Mouse (Mus musculus) CD4-positive helper T cell, adult 2 months (primary cell): ENCODE results near the gene Dclk1.

Experiments used
- DNase-seq: peaks from one replicate; pipeline ENCODE4 v3.0.0-alpha.2; 2012; ENCODE audit warnings: low read depth, missing footprints, low spot score

The Dclk1 gene

GRCm38 (mm10) chr3:55539811-55540293 is 297.7 kb downstream of the Dclk1 start:
- no peak for DNase-seq

- no peak for DNase-seq
Measured at GRCm38 (mm10) chr3:55540406-55541140, 298.4 kb downstream of the Dclk1 start.

- no peak for DNase-seq
Measured at GRCm38 (mm10) chr3:55541799-55542198, 299.6 kb downstream of the Dclk1 start.

- no peak for DNase-seq
Measured at GRCm38 (mm10) chr3:55542310-55542709, 300.1 kb downstream of the Dclk1 start.

- DNase-seq, result no peak
Measured at GRCm38 (mm10) chr3:55542947-55543346, 300.8 kb downstream of the Dclk1 start.

- no peak for DNase-seq
Measured at GRCm38 (mm10) chr3:55543929-55544684, 301.9 kb downstream of the Dclk1 start.

GRCm38 (mm10) chr3:55545296-55545695 is 303.1 kb downstream of the Dclk1 start:
- DNase-seq, result no peak

GRCm38 (mm10) chr3:55545916-55546315 is 303.8 kb downstream of the Dclk1 start:
- no peak for DNase-seq

- no peak for DNase-seq
Measured at GRCm38 (mm10) chr3:55547106-55547505, 304.9 kb downstream of the Dclk1 start.

- DNase-seq, result no peak
Measured at GRCm38 (mm10) chr3:55549376-55549775, 307.2 kb downstream of the Dclk1 start.

GRCm38 (mm10) chr3:55550962-55551361 is 308.8 kb downstream of the Dclk1 start:
- no peak for DNase-seq

- no peak for DNase-seq
Measured at GRCm38 (mm10) chr3:55551912-55552311, 309.7 kb downstream of the Dclk1 start.

- DNase-seq, result no peak
Measured at GRCm38 (mm10) chr3:55553031-55553430, 310.9 kb downstream of the Dclk1 start.

- no peak for DNase-seq
Measured at GRCm38 (mm10) chr3:55555848-55556247, 313.7 kb downstream of the Dclk1 start.

- no peak for DNase-seq
Measured at GRCm38 (mm10) chr3:55558570-55558969, 316.4 kb downstream of the Dclk1 start.

GRCm38 (mm10) chr3:55567476-55567875 is 325.3 kb downstream of the Dclk1 start:
- no peak for DNase-seq

GRCm38 (mm10) chr3:55569539-55569938 is 327.4 kb downstream of the Dclk1 start:
- DNase-seq, result no peak

- DNase-seq, result no peak
Measured at GRCm38 (mm10) chr3:55571034-55571433, 328.9 kb downstream of the Dclk1 start.

GRCm38 (mm10) chr3:55571552-55572296 is 329.6 kb downstream of the Dclk1 start:
- DNase-seq, result no peak

- no peak for DNase-seq
Measured at GRCm38 (mm10) chr3:55572297-55572681, 330.1 kb downstream of the Dclk1 start.

- DNase-seq, result no peak
Measured at GRCm38 (mm10) chr3:55574003-55574402, 331.8 kb downstream of the Dclk1 start.

- no peak for DNase-seq
Measured at GRCm38 (mm10) chr3:55587434-55587971, 345.3 kb downstream of the Dclk1 start.
